Mouse (Mus musculus): Measurements from ENCODE around the gene Bbc3. TPM values are rescaled to one million over a fixed set of nuclear protein-coding genes. Genes with fewer than 3 reads are reported as not detected.

Gene Bbc3
- 3.8 TPM for polyA plus RNA-seq (2014; fragmentation: Illumina TruSeq; extraction: RNeasy Lipid Tissue Mini Kit (QIAGEN cat#74804); ENCODE audit: low read depth, low replicate concordance)

DNA sequence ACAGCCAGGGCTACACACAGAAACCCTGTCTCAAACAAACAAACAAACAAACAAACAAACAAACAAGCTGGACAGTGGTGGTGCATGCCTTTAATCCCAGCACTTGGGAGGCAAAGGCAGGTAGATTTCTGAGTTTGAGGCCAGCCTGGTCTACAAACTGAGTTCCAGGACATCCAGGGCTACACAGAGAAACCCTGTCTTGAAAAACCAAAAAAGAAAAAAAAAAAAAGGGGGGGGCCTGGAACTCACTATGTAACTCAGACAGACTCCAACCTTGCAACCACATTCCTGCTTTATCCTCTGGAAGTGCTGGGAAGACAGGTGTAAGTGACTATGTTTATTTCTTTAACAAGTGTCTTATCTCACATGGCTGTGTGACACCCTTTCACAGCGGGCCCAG lies at the start of gene Bbc3:
Gene Bbc3 (plus strand): TSS at position 301 of the 400 bp plus-strand sequence.

DNA sequence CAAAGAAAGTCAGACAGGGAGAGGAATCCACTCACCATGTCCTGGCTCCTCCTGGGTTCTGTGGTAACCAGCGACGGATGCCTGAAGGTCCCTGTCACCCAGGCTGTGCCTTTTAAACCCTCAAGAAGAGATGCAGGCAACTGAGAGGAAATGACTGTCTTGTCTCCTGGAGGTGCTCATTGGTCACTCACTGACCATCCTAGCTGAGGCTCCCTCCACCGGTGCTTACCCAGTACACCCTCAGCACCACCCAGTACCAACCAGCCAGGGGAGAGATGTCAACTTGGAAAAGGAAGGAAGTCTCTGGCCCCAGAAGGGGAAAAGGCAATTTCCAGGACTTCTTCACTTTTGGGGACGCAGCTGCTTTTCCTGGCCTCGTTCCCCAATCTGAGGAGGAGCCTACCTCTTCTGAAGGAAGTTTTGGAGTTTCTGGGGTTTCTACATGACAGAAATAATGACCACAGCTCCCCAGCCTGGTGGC lies 49.0 kb upstream of the Bbc3 start, which contains the start of gene C5ar1:
Gene C5ar1 (minus strand): TSS at position 431 of the 481 bp plus-strand sequence.

DNA sequence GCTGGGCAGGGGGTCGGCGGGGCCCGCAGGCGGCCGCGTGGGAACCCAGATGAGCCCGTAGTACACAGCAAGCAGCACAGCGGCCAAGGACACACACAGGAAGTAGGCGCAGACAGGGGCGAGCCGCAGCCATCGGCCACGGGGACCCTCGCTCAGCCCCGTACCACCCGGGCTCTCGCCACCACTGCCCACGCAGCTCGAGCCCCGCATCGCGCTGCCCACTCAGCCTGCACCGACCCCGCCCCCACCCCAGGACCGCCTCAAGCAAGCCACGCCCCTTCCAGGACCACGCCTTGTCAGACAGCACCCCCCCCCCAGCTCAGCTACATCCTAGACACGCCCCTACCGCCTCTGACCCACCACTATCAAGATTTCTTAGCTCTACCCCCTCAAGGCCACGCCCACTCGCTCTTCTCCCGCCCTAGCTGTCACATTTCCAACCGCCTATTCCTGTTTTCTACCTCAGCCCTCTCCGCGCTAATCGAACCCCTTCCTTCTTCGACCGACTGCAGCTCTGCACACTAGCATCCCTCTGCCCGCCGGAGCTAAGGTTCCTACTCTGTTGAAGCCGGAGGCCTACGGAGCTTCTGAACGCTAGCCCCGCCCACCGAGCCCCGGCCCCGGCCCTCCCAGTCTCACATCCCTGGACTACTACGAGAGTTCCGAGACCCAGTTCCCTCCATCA lies 35.0 kb upstream of the Bbc3 start, which contains the start of gene Inafm1:
Gene Inafm1 (minus strand): TSS at position 537 of the 685 bp plus-strand sequence.

DNA sequence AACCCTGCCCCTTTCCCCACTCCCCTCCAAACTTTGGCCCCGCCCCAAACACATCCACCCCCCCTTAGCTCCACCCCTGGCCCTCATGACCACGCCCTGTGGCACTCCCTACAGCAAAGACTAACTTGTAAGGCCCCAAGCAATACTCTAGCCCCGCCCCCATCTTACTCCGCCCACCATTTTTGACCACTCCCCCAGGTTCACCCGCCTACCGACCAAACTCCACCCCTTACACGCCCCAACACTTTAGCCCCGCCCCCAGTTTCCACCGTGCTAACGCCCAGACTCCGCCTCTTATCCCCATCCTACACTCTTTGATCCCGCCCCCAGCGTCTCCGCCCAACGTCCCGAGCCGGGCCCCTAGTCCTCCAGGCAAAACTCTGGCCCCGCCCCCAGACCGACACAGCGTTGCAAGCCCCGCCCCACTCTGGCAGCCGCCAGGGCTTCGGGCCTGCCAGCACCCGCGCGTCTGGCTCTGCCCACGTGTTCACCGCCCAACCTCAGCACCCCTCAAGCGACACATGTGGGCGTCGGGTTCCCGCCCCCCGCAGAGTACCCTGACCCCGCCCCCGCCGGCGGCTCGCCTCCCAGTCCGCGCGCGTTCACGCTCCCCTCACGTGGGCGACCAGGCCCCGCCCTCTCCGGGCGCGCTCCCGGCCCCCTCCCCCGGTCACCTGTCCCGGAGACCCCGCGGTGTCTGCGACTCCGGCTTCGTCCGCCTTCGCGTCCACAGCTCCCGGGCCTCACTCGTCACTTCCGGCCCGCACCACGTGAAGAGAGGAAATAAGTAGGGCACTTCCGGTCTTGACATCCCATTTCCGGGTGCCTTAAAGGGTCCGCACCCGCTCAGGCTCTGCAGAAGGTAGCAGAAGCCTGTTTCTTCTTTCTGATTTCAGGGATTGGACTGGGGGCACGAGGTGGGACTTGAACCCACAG lies 21.9 kb upstream of the Bbc3 start, which contains the start of gene Ccdc9:
Gene Ccdc9 (minus strand): TSS at position 770 of the 936 bp plus-strand sequence.

Other genes with a start within 250 kb of the Bbc3 start
- not detected for gene Zfp541, start 246.6 kb upstream of the Bbc3 start, polyA plus RNA-seq (2014; fragmentation: Illumina TruSeq; extraction: RNeasy Lipid Tissue Mini Kit (QIAGEN cat#74804); ENCODE audit: low read depth, low replicate concordance)
- gene Napa, start 209.9 kb upstream of the Bbc3 start, polyA plus RNA-seq (2014; fragmentation: Illumina TruSeq; extraction: RNeasy Lipid Tissue Mini Kit (QIAGEN cat#74804); ENCODE audit: low read depth, low replicate concordance): 87.2 TPM
- 39.1 TPM for gene Kptn, start 188.5 kb upstream of the Bbc3 start, polyA plus RNA-seq (2014; fragmentation: Illumina TruSeq; extraction: RNeasy Lipid Tissue Mini Kit (QIAGEN cat#74804); ENCODE audit: low read depth, low replicate concordance)
- 0.55 TPM for gene Slc8a2, start 178.6 kb upstream of the Bbc3 start, polyA plus RNA-seq (2014; fragmentation: Illumina TruSeq; extraction: RNeasy Lipid Tissue Mini Kit (QIAGEN cat#74804); ENCODE audit: low read depth, low replicate concordance)
- 8.7 TPM for gene Meis3, start 133.3 kb upstream of the Bbc3 start, polyA plus RNA-seq (2014; fragmentation: Illumina TruSeq; extraction: RNeasy Lipid Tissue Mini Kit (QIAGEN cat#74804); ENCODE audit: low read depth, low replicate concordance)
- 6.8 TPM for gene Dhx34, start 86.4 kb upstream of the Bbc3 start, polyA plus RNA-seq (2014; fragmentation: Illumina TruSeq; extraction: RNeasy Lipid Tissue Mini Kit (QIAGEN cat#74804); ENCODE audit: low read depth, low replicate concordance)
- gene C5ar2, start 64.2 kb upstream of the Bbc3 start, polyA plus RNA-seq (2014; fragmentation: Illumina TruSeq; extraction: RNeasy Lipid Tissue Mini Kit (QIAGEN cat#74804); ENCODE audit: low read depth, low replicate concordance): 0.71 TPM
- gene C5ar1, start 48.9 kb upstream of the Bbc3 start, polyA plus RNA-seq (2014; fragmentation: Illumina TruSeq; extraction: RNeasy Lipid Tissue Mini Kit (QIAGEN cat#74804); ENCODE audit: low read depth, low replicate concordance): 4.4 TPM
- gene Inafm1, start 34.8 kb upstream of the Bbc3 start, polyA plus RNA-seq (2014; fragmentation: Illumina TruSeq; extraction: RNeasy Lipid Tissue Mini Kit (QIAGEN cat#74804); ENCODE audit: low read depth, low replicate concordance): 11.7 TPM
- 72.3 TPM for gene Ccdc9, start 21.6 kb upstream of the Bbc3 start, polyA plus RNA-seq (2014; fragmentation: Illumina TruSeq; extraction: RNeasy Lipid Tissue Mini Kit (QIAGEN cat#74804); ENCODE audit: low read depth, low replicate concordance)
- 36.4 TPM for gene Sae1, start 79.4 kb downstream of the Bbc3 start, polyA plus RNA-seq (2014; fragmentation: Illumina TruSeq; extraction: RNeasy Lipid Tissue Mini Kit (QIAGEN cat#74804); ENCODE audit: low read depth, low replicate concordance)
- gene Zc3h4, start 92.5 kb downstream of the Bbc3 start, polyA plus RNA-seq (2014; fragmentation: Illumina TruSeq; extraction: RNeasy Lipid Tissue Mini Kit (QIAGEN cat#74804); ENCODE audit: low read depth, low replicate concordance): 20.4 TPM
- gene Tmem160, start 144.4 kb downstream of the Bbc3 start, polyA plus RNA-seq (2014; fragmentation: Illumina TruSeq; extraction: RNeasy Lipid Tissue Mini Kit (QIAGEN cat#74804); ENCODE audit: low read depth, low replicate concordance): 60.7 TPM
- not detected for gene Npas1, start 169.3 kb downstream of the Bbc3 start, polyA plus RNA-seq (2014; fragmentation: Illumina TruSeq; extraction: RNeasy Lipid Tissue Mini Kit (QIAGEN cat#74804); ENCODE audit: low read depth, low replicate concordance)